Mouse (Mus musculus): ENCODE results near the gene Syngap1.

DNA sequence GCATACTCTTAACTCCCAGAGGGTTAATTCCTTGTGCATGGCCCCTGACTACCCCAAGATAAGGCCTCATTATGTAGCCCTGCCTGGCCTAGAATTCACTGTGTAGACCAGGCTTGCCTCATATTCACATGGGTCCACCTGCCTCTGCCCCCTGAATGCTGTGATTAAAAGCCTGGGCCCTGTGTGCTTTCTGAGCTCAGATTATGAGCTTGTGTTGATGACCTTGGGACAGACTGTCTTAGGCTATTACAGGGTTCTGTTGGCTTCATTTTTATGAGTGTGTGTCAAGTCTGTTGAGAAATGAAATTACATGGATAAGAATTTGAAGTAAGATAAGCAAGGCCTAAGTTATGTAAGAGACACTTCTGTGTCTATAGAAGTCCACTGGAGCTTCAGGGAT is 49.5 kb downstream of the Syngap1 start:
- no peak for TF ChIP-seq CTCF (IDR thresholded peaks at IDR 0.05; ENCODE audit: control insufficient read depth, insufficient read depth, insufficient replicate concordance, low read depth, low read length)
- no peak for TF ChIP-seq POLR2A (IDR thresholded peaks at IDR 0.05; ENCODE audit: control insufficient read depth, low read depth, low read length)

All from testis, adult 2 months (tissue).